Mouse (Mus musculus): ENCODE measurements around the gene Slc16a4. TPM values are rescaled to one million over a fixed set of nuclear protein-coding genes. Genes with fewer than 3 reads are reported as not detected.

Gene Slc16a4
- polyA plus RNA-seq, 1 experiment from 2014 or later: 0.49 TPM

- TF ChIP-seq EP300 (IDR thresholded peaks at IDR 0.05): no peak
- no peak for TF ChIP-seq CTCF (IDR thresholded peaks at IDR 0.05)
- no peak for DNase-seq (ENCODE audit: low spot score)
- Histone ChIP-seq H3K9me3 (ENCODE audit: low read length) (no peaks in the 10 kb centered on the region), H3K27ac (ENCODE audit: low read length) (no peak overlapping the region), H3K4me1 (ENCODE audit: insufficient read depth, low read depth, low read length) (peaks cover 4% of the 10 kb centered on the region; the same call in 1 of the 2 replicates), H3K36me3 (ENCODE audit: insufficient read depth, low read length) (no peaks in the 10 kb centered on the region), H3K4me3 (ENCODE audit: low read depth, low read length) (no peak overlapping the region), H3K27me3 (replicated peaks; ENCODE audit: insufficient read depth, low read length) (no peaks in the 10 kb centered on the region), H3K4me2 (replicated peaks; ENCODE audit: low read depth, low read length) (no peak overlapping the region), H3K9ac (replicated peaks; ENCODE audit: low read depth) (no peak overlapping the region)
- ATAC-seq: no peak
- 68% methylated on average over 5 of the region's 5 CpGs for WGBS
Observed at GRCm38 (mm10) chr3:107253925-107254324, 37.1 kb upstream of the Slc16a4 start.

GRCm38 (mm10) chr3:107255992-107256391 lies 35.0 kb upstream of the Slc16a4 start:
- no peaks in the 10 kb centered on the region for H3K27me3 ChIP-seq (replicated peaks; ENCODE audit: insufficient read depth, low read length)
- no peak overlapping the region for H3K27ac ChIP-seq (ENCODE audit: low read length)
- H3K4me3 ChIP-seq (ENCODE audit: low read depth, low read length): no peak overlapping the region
- H3K9me3 ChIP-seq (ENCODE audit: low read length): no peaks in the 10 kb centered on the region
- H3K36me3 ChIP-seq (ENCODE audit: insufficient read depth, low read length): no peaks in the 10 kb centered on the region
- H3K4me1 ChIP-seq (ENCODE audit: insufficient read depth, low read depth, low read length): peaks cover 4% of the 10 kb centered on the region; the same call in 1 of the 2 replicates
- TF ChIP-seq EP300 (IDR thresholded peaks at IDR 0.05) (no peak), CTCF (IDR thresholded peaks at IDR 0.05) (no peak)
- ATAC-seq (no peak), DNase-seq (ENCODE audit: low spot score) (no peak)
- H3K9ac ChIP-seq (replicated peaks; ENCODE audit: low read depth): no peak overlapping the region
- WGBS: 88% methylated on average over 3 of the region's 3 CpGs
- no peak overlapping the region for H3K4me2 ChIP-seq (replicated peaks; ENCODE audit: low read depth, low read length)

- 42% methylated on average over 7 of the region's 7 CpGs for WGBS
- no peak for DNase-seq (ENCODE audit: low spot score)
- no peak for ATAC-seq
Observed at GRCm38 (mm10) chr3:107256724-107257123, 34.3 kb upstream of the Slc16a4 start.

GRCm38 (mm10) chr3:107257924-107258323 lies 33.1 kb upstream of the Slc16a4 start:
- no peak overlapping the region for H3K4me2 ChIP-seq (replicated peaks; ENCODE audit: low read depth, low read length)
- no peak overlapping the region for H3K9ac ChIP-seq (replicated peaks; ENCODE audit: low read depth)
- H3K27ac ChIP-seq (ENCODE audit: low read length): no peak overlapping the region
- WGBS: 52% methylated on average over 5 of the region's 5 CpGs
- peak; percentile 8 for DNase-seq (ENCODE audit: low spot score)
- H3K9me3 ChIP-seq (ENCODE audit: low read length): no peaks in the 10 kb centered on the region
- H3K4me3 ChIP-seq (ENCODE audit: low read depth, low read length): no peak overlapping the region
- no peaks in the 10 kb centered on the region for H3K36me3 ChIP-seq (ENCODE audit: insufficient read depth, low read length)
- ATAC-seq: no peak
- H3K4me1 ChIP-seq (ENCODE audit: insufficient read depth, low read depth, low read length): no peaks in the 10 kb centered on the region
- H3K27me3 ChIP-seq (replicated peaks; ENCODE audit: insufficient read depth, low read length): no peaks in the 10 kb centered on the region
- no peak for TF ChIP-seq EP300 (IDR thresholded peaks at IDR 0.05)
- no peak for TF ChIP-seq CTCF (IDR thresholded peaks at IDR 0.05)

More at GRCm38 (mm10) chr3:107256724-107257123, 34.3 kb upstream of the Slc16a4 start:
- H3K27me3 ChIP-seq (replicated peaks; ENCODE audit: insufficient read depth, low read length): no peaks in the 10 kb centered on the region
- peaks cover 4% of the 10 kb centered on the region; the same call in 1 of the 2 replicates for H3K4me1 ChIP-seq (ENCODE audit: insufficient read depth, low read depth, low read length)
- no peak overlapping the region for H3K27ac ChIP-seq (ENCODE audit: low read length)
- TF ChIP-seq CTCF (IDR thresholded peaks at IDR 0.05) (no peak), EP300 (IDR thresholded peaks at IDR 0.05) (no peak)
- no peak overlapping the region for H3K4me2 ChIP-seq (replicated peaks; ENCODE audit: low read depth, low read length)
- H3K9me3 ChIP-seq (ENCODE audit: low read length): no peaks in the 10 kb centered on the region
- H3K9ac ChIP-seq (replicated peaks; ENCODE audit: low read depth): no peak overlapping the region
- H3K4me3 ChIP-seq (ENCODE audit: low read depth, low read length): no peak overlapping the region
- no peaks in the 10 kb centered on the region for H3K36me3 ChIP-seq (ENCODE audit: insufficient read depth, low read length)

GRCm38 (mm10) chr3:107260956-107261850 lies 29.8 kb upstream of the Slc16a4 start:
- ATAC-seq (peak; percentile 50), DNase-seq (ENCODE audit: low spot score) (no peak)
- Histone ChIP-seq H3K4me3 (ENCODE audit: low read depth, low read length) (no peak overlapping the region), H3K4me1 (ENCODE audit: insufficient read depth, low read depth, low read length) (no peaks in the 10 kb centered on the region), H3K27me3 (replicated peaks; ENCODE audit: insufficient read depth, low read length) (no peaks in the 10 kb centered on the region), H3K9ac (replicated peaks; ENCODE audit: low read depth) (no peak overlapping the region), H3K36me3 (ENCODE audit: insufficient read depth, low read length) (no peaks in the 10 kb centered on the region), H3K9me3 (ENCODE audit: low read length) (no peaks in the 10 kb centered on the region), H3K27ac (ENCODE audit: low read length) (peak overlapping the region; percentile 51), H3K4me2 (replicated peaks; ENCODE audit: low read depth, low read length) (no peak overlapping the region)
- no peak for TF ChIP-seq EP300 (IDR thresholded peaks at IDR 0.05)
- peak; percentile 16; the same call in 1 of the 2 replicates for TF ChIP-seq CTCF (IDR thresholded peaks at IDR 0.05)
- 40% methylated on average over 8 of the region's 8 CpGs for WGBS

GRCm38 (mm10) chr3:107261851-107262165 lies 29.2 kb upstream of the Slc16a4 start:
- Histone ChIP-seq H3K27ac (ENCODE audit: low read length) (0 out of 2 replicates have a peak overlapping the region, but pooled peaks have one; percentile 51), H3K36me3 (ENCODE audit: insufficient read depth, low read length) (no peaks in the 10 kb centered on the region), H3K4me2 (replicated peaks; ENCODE audit: low read depth, low read length) (no peak overlapping the region), H3K9ac (replicated peaks; ENCODE audit: low read depth) (no peak overlapping the region), H3K9me3 (ENCODE audit: low read length) (no peaks in the 10 kb centered on the region), H3K27me3 (replicated peaks; ENCODE audit: insufficient read depth, low read length) (no peaks in the 10 kb centered on the region), H3K4me3 (ENCODE audit: low read depth, low read length) (no peak overlapping the region), H3K4me1 (ENCODE audit: insufficient read depth, low read depth, low read length) (no peaks in the 10 kb centered on the region)
- peak; percentile 73 for DNase-seq (ENCODE audit: low spot score)
- 48% methylated on average over 7 of the region's 7 CpGs for WGBS
- peak; percentile 77 for ATAC-seq
- TF ChIP-seq CTCF (IDR thresholded peaks at IDR 0.05): no peak
- peak; percentile 47 for TF ChIP-seq EP300 (IDR thresholded peaks at IDR 0.05)

Measured in lung, postnatal 0 days (tissue).